Mouse (Mus musculus) MN1 (cell line): Measurements from ENCODE around the gene Eif2d.
"Not testable (repeated sequence)": the region's sequence is repeated elsewhere in the genome, so short reads cannot be mapped to it uniquely, and the experiment has no call there.

ENCODE experiments used
- DNase-seq: peaks from one replicate; pipeline ENCODE4 v3.0.0-alpha.2; 2016; ENCODE audit warnings: low spot score

The Eif2d gene

DNA sequence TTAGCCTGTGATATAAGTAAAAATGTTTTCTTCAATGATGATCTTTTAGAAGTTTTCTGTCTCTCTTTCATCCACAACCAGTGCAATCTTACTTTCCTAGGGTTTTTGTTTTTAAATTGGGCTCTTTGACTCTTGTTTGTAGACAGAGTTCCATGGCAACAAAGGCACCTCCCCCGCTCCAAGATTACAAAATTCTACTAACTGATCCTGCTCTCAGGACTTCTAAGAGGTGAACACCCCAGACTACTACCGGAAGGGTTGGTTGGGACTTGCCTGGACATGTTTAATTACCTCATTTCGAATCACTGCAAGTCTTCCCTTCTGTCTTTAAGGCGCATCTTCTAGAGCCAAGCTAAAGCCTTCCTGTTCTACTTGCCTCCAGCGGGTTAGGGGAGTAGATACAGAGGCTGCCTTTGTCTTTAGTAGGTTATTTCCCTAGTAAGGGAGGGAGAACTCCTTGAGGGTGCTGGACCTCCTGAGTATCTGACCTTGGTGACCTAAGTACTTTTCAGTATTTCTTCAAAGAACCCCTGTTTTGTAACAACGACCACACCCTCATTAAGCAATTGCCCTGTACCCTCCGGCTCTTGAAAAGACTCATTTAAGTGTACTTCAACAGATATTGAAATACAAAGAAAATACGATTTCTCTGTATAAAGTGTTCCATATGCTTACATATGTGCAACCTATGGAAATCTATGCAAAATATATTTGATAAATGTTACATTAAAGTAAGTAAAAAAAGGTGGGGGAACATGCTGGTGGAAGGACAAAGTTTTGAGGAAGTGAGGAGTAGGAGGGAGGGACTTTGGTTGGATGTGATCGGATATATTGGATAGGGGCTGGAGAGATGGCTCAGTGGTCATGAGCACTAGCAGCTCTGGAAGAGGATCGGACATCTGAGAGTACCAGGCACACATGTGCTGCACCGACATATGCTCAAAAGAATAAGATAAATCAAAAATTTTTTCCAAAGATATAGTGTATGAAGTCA lies 13.6 kb upstream of the Eif2d start:
- peak; percentile 58 for DNase-seq

DNA sequence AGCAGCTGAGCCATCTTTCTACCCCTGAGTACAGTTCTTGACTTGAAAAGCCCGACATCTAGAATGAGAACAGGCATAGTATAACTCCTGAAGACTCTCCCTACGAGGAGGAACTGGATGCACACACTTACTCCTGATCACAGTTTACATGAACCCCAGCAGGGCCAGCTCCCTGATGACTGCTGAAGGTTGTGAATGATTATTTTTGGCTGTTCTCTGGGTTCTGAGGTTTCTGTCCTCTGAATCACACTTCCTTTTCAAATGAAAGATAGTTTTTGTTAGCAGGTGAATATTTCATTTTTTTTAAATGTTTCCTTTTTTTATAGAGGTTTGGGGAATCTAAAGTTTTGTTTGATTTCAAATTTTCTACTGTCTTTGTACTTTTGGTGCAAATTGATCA lies 11.5 kb upstream of the Eif2d start:
- no peak for DNase-seq

DNA sequence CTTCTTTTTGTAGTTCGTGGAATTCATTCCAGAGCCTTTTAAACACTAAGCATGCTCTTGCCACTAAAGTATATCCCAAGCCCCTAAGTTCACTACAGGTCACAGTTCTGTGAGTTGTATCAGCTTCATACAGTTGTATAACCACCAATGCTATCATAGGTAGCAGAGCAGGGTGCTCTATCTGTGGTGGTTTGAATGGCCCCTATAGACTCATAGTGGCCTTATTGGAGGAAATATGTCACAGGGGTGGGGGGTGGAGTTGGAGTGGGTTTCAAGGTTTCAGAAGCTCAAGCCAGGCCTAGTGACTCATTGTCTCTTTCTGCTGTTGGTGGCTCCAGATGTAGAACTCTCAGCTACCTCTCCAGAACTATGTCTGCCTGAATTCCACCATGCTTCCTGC lies 10.5 kb upstream of the Eif2d start:
- no peak for DNase-seq

- not testable (repeated sequence) for DNase-seq
Measured at GRCm38 (mm10) chr1:131145222-131145621, 7.8 kb upstream of the Eif2d start.

GRCm38 (mm10) chr1:131146181-131146614 lies 6.8 kb upstream of the Eif2d start:
- DNase-seq, result no peak

- DNase-seq, result no peak
Measured at GRCm38 (mm10) chr1:131149496-131149895, 3.5 kb upstream of the Eif2d start.

GRCm38 (mm10) chr1:131155456-131155855 lies 2.5 kb downstream of the Eif2d start:
- DNase-seq, result peak; percentile 53

- DNase-seq, result not testable (repeated sequence)
Measured at GRCm38 (mm10) chr1:131159573-131160327, 6.8 kb downstream of the Eif2d start.

- DNase-seq, result no peak
Measured at GRCm38 (mm10) chr1:131161091-131161490, 8.1 kb downstream of the Eif2d start.

DNA sequence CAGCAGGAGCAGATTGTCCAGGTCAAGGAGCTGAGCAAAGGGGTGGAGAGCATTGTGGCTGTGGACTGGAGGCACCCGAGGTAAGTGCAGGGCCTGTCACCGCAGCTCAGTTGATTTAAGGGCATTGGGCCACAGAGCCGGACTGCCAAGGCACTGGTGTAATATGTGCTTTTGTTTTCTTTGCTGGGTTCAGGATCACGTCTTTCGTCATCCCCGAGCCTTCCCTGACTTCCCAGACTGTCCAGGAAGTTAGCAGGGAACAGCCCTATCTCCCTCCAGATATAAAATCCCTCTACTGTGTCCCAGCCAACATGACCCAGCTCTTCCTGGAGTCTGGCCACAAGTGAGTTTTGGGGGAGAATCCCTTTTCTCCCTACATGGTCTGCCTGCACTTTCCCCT lies 11.4 kb downstream of the Eif2d start:
- DNase-seq, result no peak

GRCm38 (mm10) chr1:131167612-131168011 lies 14.6 kb downstream of the Eif2d start:
- DNase-seq, result no peak

DNA sequence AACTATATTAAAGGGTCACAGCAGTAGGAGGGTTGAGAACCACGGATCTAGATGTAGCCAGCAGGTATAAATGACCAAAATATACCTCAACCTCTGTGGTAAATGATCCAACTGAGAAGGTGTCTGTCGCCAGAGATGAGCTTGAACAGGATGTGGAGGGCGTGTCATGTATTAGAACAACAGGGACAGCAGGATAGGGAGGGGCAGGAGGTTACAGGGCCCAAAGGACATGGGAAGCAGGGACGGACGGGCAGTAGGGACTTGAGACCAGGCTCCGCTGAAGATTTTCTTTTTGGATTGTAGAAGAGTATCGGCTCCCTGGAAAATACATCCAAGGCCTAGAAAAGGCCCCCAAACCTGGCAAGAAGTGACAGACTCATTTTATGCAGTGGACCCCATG lies 20.0 kb downstream of the Eif2d start:
- DNase-seq, result no peak

DNA sequence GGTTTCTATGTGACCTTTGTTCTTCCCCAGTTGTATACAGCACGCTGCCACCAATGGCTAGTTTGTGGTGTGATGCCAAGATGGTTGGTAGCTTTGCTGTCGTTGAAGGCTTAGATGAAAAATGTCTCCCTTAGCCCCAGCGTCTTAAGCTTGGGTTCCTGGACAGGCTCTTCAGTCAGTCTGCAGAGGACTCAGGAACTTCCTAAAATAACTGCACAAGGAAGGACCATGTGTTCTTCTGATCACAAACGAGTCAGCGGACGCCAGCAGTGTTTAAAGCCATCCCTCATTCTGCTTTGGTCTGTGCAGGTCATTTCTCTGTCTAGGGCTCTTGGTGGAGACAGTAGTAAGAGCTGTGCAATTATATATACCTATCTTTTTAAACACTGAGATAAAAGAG lies 20.8 kb downstream of the Eif2d start:
- no peak for DNase-seq

- DNase-seq, result no peak
Measured at GRCm38 (mm10) chr1:131174299-131174861, 21.4 kb downstream of the Eif2d start.

DNA sequence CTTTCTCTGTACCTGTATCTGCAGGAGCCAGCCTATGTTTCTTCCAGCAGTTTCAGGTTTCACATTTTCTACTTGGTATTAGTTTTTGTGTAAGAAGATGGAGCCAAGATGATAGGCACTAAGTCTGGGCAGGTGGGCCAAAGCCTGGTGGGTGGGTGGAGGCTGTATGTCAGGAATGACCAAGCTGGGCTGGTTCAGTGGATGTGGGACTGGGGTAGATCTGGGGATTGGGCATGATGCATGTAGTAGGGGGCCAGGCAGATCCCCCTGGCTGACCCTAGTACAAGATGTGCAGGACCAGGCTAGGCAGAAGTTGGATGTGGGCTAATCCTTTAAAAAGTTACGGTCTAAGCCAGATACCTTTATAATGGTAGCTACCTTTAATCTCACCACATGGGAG lies 22.2 kb downstream of the Eif2d start:
- no peak for DNase-seq

- no peak for DNase-seq
Measured at GRCm38 (mm10) chr1:131175819-131176218, 22.8 kb downstream of the Eif2d start.

GRCm38 (mm10) chr1:131177249-131177648 lies 24.3 kb downstream of the Eif2d start:
- no peak for DNase-seq

- DNase-seq, result no peak
Measured at GRCm38 (mm10) chr1:131178083-131178482, 25.1 kb downstream of the Eif2d start.

DNA sequence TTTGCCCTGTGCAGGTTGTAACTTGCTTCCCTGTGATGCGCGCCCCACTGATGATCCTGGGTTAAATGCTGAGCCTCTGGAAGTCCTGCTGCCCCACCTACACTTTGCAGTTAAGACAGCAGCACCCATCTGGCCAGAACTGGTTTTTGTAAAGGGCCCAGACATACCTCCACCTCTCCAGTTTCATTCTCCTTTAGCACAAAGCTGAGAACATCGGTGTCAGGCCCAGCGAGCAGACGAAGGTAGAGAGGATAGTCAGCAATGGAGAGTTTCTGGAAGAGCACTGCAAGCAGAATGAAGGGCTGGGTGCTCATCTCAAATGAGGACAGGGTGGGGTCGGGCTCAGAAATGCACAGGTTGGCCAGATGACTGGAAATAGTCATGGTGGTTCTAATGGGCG lies 27.4 kb downstream of the Eif2d start:
- DNase-seq, result no peak

- DNase-seq, result peak; percentile 72
Measured at GRCm38 (mm10) chr1:131181642-131182527, 28.9 kb downstream of the Eif2d start.

DNA sequence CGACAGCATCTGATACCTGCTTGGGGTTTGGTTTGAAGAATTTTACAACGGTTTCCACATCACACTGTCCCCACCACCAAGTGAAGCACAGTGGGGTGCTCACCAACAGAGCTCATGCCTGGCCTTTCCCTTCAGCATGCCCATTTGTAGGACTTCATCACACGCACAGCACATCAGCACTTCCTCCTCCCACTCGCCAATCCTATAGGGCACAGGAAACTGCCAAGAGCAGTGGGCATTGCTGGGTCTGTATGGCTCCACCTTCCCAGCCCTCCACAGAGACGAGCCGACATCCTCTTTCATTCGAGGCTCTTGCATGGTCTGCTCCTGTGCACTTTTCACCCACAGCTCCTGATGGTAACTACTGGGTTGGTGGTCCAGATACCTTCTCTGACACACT lies 30.2 kb downstream of the Eif2d start:
- no peak for DNase-seq
